Mouse (Mus musculus) stomach, postnatal 0 days (tissue): ENCODE measurements around the gene Ldlrad3. TPM values are rescaled to one million over a fixed set of nuclear protein-coding genes. Genes with fewer than 3 reads are reported as not detected.

Experiments
- ATAC-seq: fragments of 200-750 bp; cut with Nextera tagmentation; 2 replicates; pipeline ENCODE4 v1.8.0; 2017; ENCODE audit not compliant: low FRiP score, low TSS enrichment
- DNase-seq: peaks from one replicate; pipeline ENCODE4 v3.0.0-alpha.2; 2016; ENCODE audit warnings: low spot score
- H3K27ac ChIP-seq: fragments of 300-500 bp; sonication (generic); replicated peaks from 2 replicates; pipeline ENCODE4 v1.5.1; 2014; ENCODE audit warnings: mild to moderate bottlenecking, control low read depth
- H3K27me3 ChIP-seq: fragments of 300-500 bp; sonication (generic); 2 replicates; pipeline ENCODE4 v1.6.1; 2014; ENCODE audit warnings: low read length; ENCODE audit not compliant: control insufficient read depth, insufficient read depth
- H3K36me3 ChIP-seq: fragments of 300-500 bp; sonication (generic); 2 replicates; pipeline ENCODE4 v1.6.1; 2014; ENCODE audit warnings: low read length, mixed read lengths; ENCODE audit not compliant: control insufficient read depth, insufficient read depth
- H3K4me1 ChIP-seq: fragments of 300-500 bp; sonication (generic); replicated peaks from 2 replicates; pipeline ENCODE4 v1.6.1; 2014; ENCODE audit warnings: antibody characterized with exemption; ENCODE audit not compliant: control insufficient read depth, insufficient read depth
- H3K4me2 ChIP-seq: fragments of 300-500 bp; sonication (generic); replicated peaks from 2 replicates; pipeline ENCODE4 v1.6.1; 2014; ENCODE audit warnings: low read depth, mild to moderate bottlenecking, control low read depth, moderate library complexity
- H3K4me3 ChIP-seq: fragments of 300-500 bp; sonication (generic); 2 replicates; pipeline ENCODE4 v1.5.1; 2014; ENCODE audit warnings: low read depth, low read length, control low read depth
- H3K9ac ChIP-seq: fragments of 300-500 bp; sonication (generic); 2 replicates; pipeline ENCODE4 v1.6.1; 2014; ENCODE audit warnings: mild to moderate bottlenecking, low read length, control low read depth, mixed read lengths
- H3K9me3 ChIP-seq: fragments of 300-500 bp; sonication (generic); 2 replicates; pipeline ENCODE4 v1.6.1; 2016; ENCODE audit warnings: low read length; ENCODE audit not compliant: control insufficient read depth
- CTCF ChIP-seq: IDR thresholded peaks from 2 replicates; pipeline ENCODE4 v1.5.1; 2016; ENCODE audit warnings: antibody characterized with exemption, low read depth, mild to moderate bottlenecking, moderate library complexity
- EP300 ChIP-seq: optimal IDR thresholded peaks from 2 replicates; pipeline ENCODE3; 2016; ENCODE audit warnings: antibody characterized with exemption
- WGBS: fragments of 180-500 bp; shearing (Covaris S2); extraction: QIAGEN DNeasy Blood & Tissue Kit; methylation state at CpG from one replicate; pipeline ENCODE4 v1.1.7; 2014; 5-methylcytosine and 5-hydroxymethylcytosine counted together
- polyA plus RNA-seq: library from polyadenylated mRNA; unstranded; fragments of >200 nt; fragmentation: Nextera tagmentation; extraction: Ambion mirVana; gene quantifications from 2 replicates; pipeline ENCODE4 v1.2.1, GENCODE M21; 2015

The Ldlrad3 gene
- polyA plus RNA-seq, 1 experiment from 2014 or later: 20.5 TPM

DNA sequence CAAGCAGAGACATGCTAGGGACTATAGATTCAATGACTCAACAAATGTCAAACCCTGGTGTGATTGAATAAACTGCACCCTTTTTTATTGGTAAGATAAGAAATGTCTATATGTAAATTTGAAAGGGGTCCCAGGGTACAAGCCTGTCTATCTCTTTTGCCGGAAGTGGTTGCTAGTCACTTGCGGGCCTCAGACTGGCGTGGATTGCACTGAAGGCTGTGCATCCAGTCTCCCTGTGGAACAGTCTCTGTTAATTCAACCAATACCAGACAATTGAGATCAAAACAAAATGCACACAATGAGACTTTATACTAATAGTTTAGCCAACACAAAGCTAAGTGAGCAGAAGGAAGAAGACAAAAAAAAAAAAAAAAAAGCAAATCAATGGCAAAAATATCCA lies 261.0 kb downstream of the Ldlrad3 start:
- Histone ChIP-seq H3K9ac (no peak overlapping the region), H3K4me1 (no peaks in the 10 kb centered on the region), H3K4me2 (no peak overlapping the region), H3K27ac (no peak overlapping the region), H3K4me3 (no peak overlapping the region), H3K9me3 (no peaks in the 10 kb centered on the region), H3K36me3 (no peaks in the 10 kb centered on the region), H3K27me3 (no peaks in the 10 kb centered on the region)
- DNase-seq (no peak), ATAC-seq (no peak)
- WGBS: 78% methylated on average over 3 of the region's 3 CpGs
- TF ChIP-seq CTCF (no peak), EP300 (no peak)

- ATAC-seq (peak; percentile 88), DNase-seq (peak; percentile 78)
- Histone ChIP-seq H3K27me3 (no peaks in the 10 kb centered on the region), H3K9ac (no peak overlapping the region), H3K36me3 (no peaks in the 10 kb centered on the region), H3K27ac (0 out of 2 replicates have a peak overlapping the region, but pooled peaks have one; percentile 35), H3K4me3 (no peak overlapping the region), H3K4me1 (no peaks in the 10 kb centered on the region), H3K4me2 (peak overlapping the region; percentile 11; the same call in 1 of the 2 replicates), H3K9me3 (no peaks in the 10 kb centered on the region)
- no peak for TF ChIP-seq EP300
- no peak for TF ChIP-seq CTCF
- WGBS: 47% methylated on average over 4 of the region's 4 CpGs
Observed at GRCm38 (mm10) chr2:101923181-101923580, 263.0 kb downstream of the Ldlrad3 start.

DNA sequence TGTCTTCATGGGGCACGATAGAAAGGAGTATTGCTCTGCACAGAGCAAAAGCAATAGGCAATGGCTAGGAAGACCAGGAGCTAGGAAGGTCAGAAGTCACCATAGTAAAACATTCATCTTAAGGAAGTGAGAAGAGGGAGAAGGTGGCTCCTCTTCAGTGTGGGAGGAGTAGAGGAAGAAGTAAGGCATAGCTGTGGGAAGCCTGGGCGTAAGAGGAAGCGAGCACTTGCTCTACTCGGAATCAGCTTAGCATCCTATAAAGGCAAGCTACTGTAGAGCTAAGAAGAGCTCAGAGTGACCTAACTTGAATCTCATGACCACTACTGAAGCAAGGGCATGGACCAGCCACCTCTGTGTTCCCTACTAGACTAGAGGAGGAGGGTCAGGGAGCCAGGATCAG lies 263.9 kb downstream of the Ldlrad3 start:
- ATAC-seq: no peak
- no peaks in the 10 kb centered on the region for H3K9me3 ChIP-seq

GRCm38 (mm10) chr2:101920136-101920554 lies 266.0 kb downstream of the Ldlrad3 start:
- WGBS: 53% methylated on average over 2 of the region's 2 CpGs
- H3K4me3 ChIP-seq: no peak overlapping the region
- DNase-seq: peak; percentile 19
- H3K4me2 ChIP-seq: no peak overlapping the region
- no peak for ATAC-seq
- H3K4me1 ChIP-seq: no peaks in the 10 kb centered on the region
- TF ChIP-seq CTCF (peak; percentile 39; the same call in 1 of the 2 replicates), EP300 (no peak)
- no peak overlapping the region for H3K9ac ChIP-seq
- H3K9me3 ChIP-seq: no peaks in the 10 kb centered on the region
- no peaks in the 10 kb centered on the region for H3K27me3 ChIP-seq
- H3K36me3 ChIP-seq: no peaks in the 10 kb centered on the region
- no peak overlapping the region for H3K27ac ChIP-seq

More for the DNA sequence above, 263.9 kb downstream of the Ldlrad3 start:
- H3K4me1 ChIP-seq: no peaks in the 10 kb centered on the region
- TF ChIP-seq CTCF (no peak), EP300 (no peak)
- no peak overlapping the region for H3K27ac ChIP-seq
- H3K4me3 ChIP-seq: no peak overlapping the region
- no peak for DNase-seq
- H3K36me3 ChIP-seq: no peaks in the 10 kb centered on the region
- 84% methylated on average over 4 of the region's 4 CpGs for WGBS
- H3K4me2 ChIP-seq: no peak overlapping the region
- no peak overlapping the region for H3K9ac ChIP-seq
- H3K27me3 ChIP-seq: no peaks in the 10 kb centered on the region

DNA sequence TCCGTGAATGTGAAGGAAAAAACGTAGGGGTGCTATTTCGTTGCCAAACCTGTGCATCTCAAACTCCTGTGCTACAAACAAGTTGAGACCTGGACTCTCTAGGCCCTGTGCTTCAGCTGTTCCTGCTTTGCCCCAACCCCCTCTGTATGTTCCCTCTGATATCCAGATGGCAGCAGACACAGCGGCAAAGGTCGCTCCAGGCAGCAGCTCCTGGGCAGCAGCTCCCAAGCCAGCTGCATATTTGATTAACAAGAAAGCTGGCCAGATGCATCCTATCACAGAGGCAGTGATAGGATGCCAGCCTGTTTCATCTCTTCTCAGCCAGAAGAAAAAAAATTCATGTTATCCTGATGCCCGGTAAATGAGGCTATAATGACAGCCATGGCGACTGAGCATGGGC lies 267.7 kb downstream of the Ldlrad3 start:
- Histone ChIP-seq H3K4me2 (no peak overlapping the region), H3K4me1 (no peaks in the 10 kb centered on the region), H3K27ac (no peak overlapping the region), H3K9ac (no peak overlapping the region), H3K9me3 (no peaks in the 10 kb centered on the region), H3K36me3 (no peaks in the 10 kb centered on the region), H3K27me3 (no peaks in the 10 kb centered on the region), H3K4me3 (no peak overlapping the region)
- TF ChIP-seq EP300 (no peak), CTCF (no peak)
- DNase-seq (no peak), ATAC-seq (no peak)
- WGBS: 75% methylated on average over 7 of the region's 7 CpGs

DNA sequence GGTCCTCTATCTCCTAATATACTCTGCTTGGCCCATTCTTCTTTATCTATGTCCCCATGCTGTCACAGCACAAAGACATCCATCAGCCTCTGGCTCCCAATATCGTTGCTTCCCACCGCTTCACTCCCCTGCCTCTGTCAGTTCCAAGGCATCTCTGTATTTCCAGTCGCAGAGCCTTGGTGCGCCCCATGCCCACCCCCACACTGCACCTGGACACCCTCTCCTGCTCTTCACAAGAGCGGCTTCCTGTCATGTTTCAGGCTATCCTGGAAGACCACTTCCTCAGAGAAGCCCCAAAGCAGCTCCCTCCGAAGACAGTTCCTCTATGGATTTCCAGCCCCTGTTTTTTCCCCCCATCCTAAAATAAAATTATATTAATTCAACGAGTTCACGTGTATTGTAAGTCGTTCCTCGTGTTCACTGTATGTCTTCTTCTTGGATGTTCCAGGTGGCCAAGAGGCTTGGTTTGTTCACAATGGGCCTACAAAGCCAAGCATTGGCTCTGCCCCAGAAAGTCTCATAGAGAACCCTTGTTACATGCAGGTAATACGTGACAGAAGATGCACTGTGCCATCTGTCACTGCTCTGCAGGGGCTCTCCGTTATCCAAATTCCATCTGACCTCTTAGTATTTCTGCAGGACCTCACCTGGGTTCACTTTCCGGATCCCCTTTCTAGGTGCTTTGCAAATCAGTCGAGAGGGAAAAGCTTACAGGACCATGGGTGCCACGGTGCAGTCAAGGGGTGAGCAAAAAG lies 276.7 kb downstream of the Ldlrad3 start:
- Histone ChIP-seq H3K4me1 (no peaks in the 10 kb centered on the region), H3K27ac (no peak overlapping the region), H3K9ac (no peak overlapping the region), H3K4me3 (no peak overlapping the region), H3K36me3 (no peaks in the 10 kb centered on the region), H3K27me3 (no peaks in the 10 kb centered on the region), H3K9me3 (no peaks in the 10 kb centered on the region), H3K4me2 (no peak overlapping the region)
- TF ChIP-seq CTCF: no peak
- no peak for TF ChIP-seq EP300
- ATAC-seq (no peak), DNase-seq (no peak)
- 91% methylated on average over 15 of the region's 15 CpGs for WGBS
